Mouse (Mus musculus): ENCODE measurements at regions not wholly inside any gene's neighbourhood (a gene's known extent, or its start where the extent isn't known, plus 50 kb on each side); places are given as distances from the start of the nearest gene placed in this dataset.
"Not testable (repeated sequence)": the region's sequence is repeated elsewhere in the genome, so short reads cannot be mapped to it uniquely, and the experiment has no call there.

GRCm38 (mm10) chr17:4887331-4887730, 106.8 kb upstream of the Arid1b start:
- DNase-seq, result not testable (repeated sequence)

- no peak for DNase-seq
Observed at GRCm38 (mm10) chr17:4889577-4889976, 104.6 kb upstream of the Arid1b start.

GRCm38 (mm10) chr17:4890131-4890530, 104.0 kb upstream of the Arid1b start:
- no peak for DNase-seq

GRCm38 (mm10) chr17:4891576-4891975, 102.6 kb upstream of the Arid1b start:
- DNase-seq, result no peak

GRCm38 (mm10) chr17:4894756-4895330, 99.3 kb upstream of the Arid1b start:
- not testable (repeated sequence) for DNase-seq

- no peak for DNase-seq
Observed at GRCm38 (mm10) chr17:4903129-4903528, 91.0 kb upstream of the Arid1b start.

- peak; percentile 16 for DNase-seq
Observed at GRCm38 (mm10) chr17:4906504-4906903, 87.6 kb upstream of the Arid1b start.

- peak; percentile 91 for DNase-seq
Observed at GRCm38 (mm10) chr17:4907181-4907752, 86.9 kb upstream of the Arid1b start.

GRCm38 (mm10) chr17:4907841-4908571, 86.1 kb upstream of the Arid1b start:
- DNase-seq, result peak; percentile 97

GRCm38 (mm10) chr17:4908572-4908965, 85.6 kb upstream of the Arid1b start:
- no peak for DNase-seq

- DNase-seq, result no peak
Observed at GRCm38 (mm10) chr17:4910182-4910581, 84.0 kb upstream of the Arid1b start.

GRCm38 (mm10) chr17:4913001-4913400, 81.1 kb upstream of the Arid1b start:
- DNase-seq, result no peak

GRCm38 (mm10) chr17:4919866-4920495, 74.2 kb upstream of the Arid1b start:
- DNase-seq, result no peak

GRCm38 (mm10) chr17:4921121-4921520, 73.0 kb upstream of the Arid1b start:
- DNase-seq, result no peak

GRCm38 (mm10) chr17:4928631-4929030, 65.5 kb upstream of the Arid1b start:
- DNase-seq, result no peak

GRCm38 (mm10) chr17:4935268-4935667, 58.9 kb upstream of the Arid1b start:
- DNase-seq, result no peak

GRCm38 (mm10) chr17:4940589-4940988, 53.5 kb upstream of the Arid1b start:
- peak; percentile 46 for DNase-seq

- DNase-seq, result peak; percentile 83
Observed at GRCm38 (mm10) chr17:4941286-4941800, 52.8 kb upstream of the Arid1b start.

- DNase-seq, result no peak
Observed at GRCm38 (mm10) chr17:4942868-4943267, 51.3 kb upstream of the Arid1b start.
